Comparison of ENCODE assay signal across 8 mouse cellular contexts in genomic region chr7:73422223-73423113, GRCm38 (mm10). TPM values are rescaled to one million over a fixed set of nuclear protein-coding genes. Genes with fewer than 3 reads are reported as not detected.
DNase-seq lines count a peak whose midpoint lies in the region; ATAC-seq lines count a peak whose summit lies in the region.

No protein-coding gene starts in this region.

- no peak overlapping the region for H3K27ac ChIP-seq in hindbrain, embryonic 11.5 days (ENCODE audit: low read depth, low read length)

- no peak overlapping the region for H3K4me3 ChIP-seq in hindbrain, embryonic 11.5 days (ENCODE audit: low read depth, low read length)

- peak; percentile 77 for ATAC-seq in erythroid progenitor cell, adult 5-6 weeks (replicated peaks; ENCODE audit: low FRiP score, poor library complexity, severe bottlenecking)
- no peak; the same call in 1 of the 2 replicates for ATAC-seq in hindbrain, embryonic 11.5 days (ENCODE audit: low FRiP score)
- peak; percentile 95 for ATAC-seq in megakaryocyte progenitor cell, adult 5-6 weeks (replicated peaks; ENCODE audit: poor library complexity)

- peaks cover 6% of the 10 kb centered on the region; the same call in 1 of the 2 replicates for H3K4me1 ChIP-seq in hindbrain, embryonic 11.5 days (replicated peaks; ENCODE audit: control insufficient read depth, insufficient read depth, low read length)

- DNase-seq in heart, adult 11 months, result peak; percentile 96
- no peak for DNase-seq in heart, postnatal 25 days (ENCODE audit: low spot score)
- DNase-seq in c-Kit-negative CD71-positive TER-119-positive erythroid progenitor cells, embryonic 14.5 days (ENCODE audit: low read depth, low spot score), result peak; percentile 42
- DNase-seq in hindbrain, embryonic 11.5 days (ENCODE audit: low spot score), result peak; percentile 83
- DNase-seq in layer of hippocampus, postnatal 25 days (ENCODE audit: extremely low spot score in 1 of 2, low spot score in 1 of 2), result peak; percentile 80 to 90
- peak; percentile 78 for DNase-seq in right cerebral cortex, postnatal 4 days

- H3K27me3 ChIP-seq in hindbrain, embryonic 11.5 days (ENCODE audit: control insufficient read depth, insufficient read depth, low read length), result no peaks in the 10 kb centered on the region

- H3K4me2 ChIP-seq in hindbrain, embryonic 11.5 days (replicated peaks; ENCODE audit: low read depth, low read length), result no peak overlapping the region

- intact Hi-C loops in heart, postnatal 25 days (cut with DNase I), result loop anchor here (1.0 to 5.0 kb wide), 3 partner anchors 145 to 1022 kb away; no protein-coding TSS in a partner anchor

- H3K9me3 ChIP-seq in hindbrain, embryonic 11.5 days (ENCODE audit: control insufficient read depth, low read length), result no peaks in the 10 kb centered on the region

- peaks cover 18% of the 10 kb centered on the region for H3K36me3 ChIP-seq in hindbrain, embryonic 11.5 days (ENCODE audit: control insufficient read depth, insufficient read depth, low read length)

- WGBS in hindbrain, embryonic 11.5 days, result 29% methylated on average over 12 of the region's 12 CpGs

- H3K9ac ChIP-seq in hindbrain, embryonic 11.5 days (ENCODE audit: low read depth, low read length), result no peak overlapping the region

RNA-seq across cellular contexts. Expression of gene Rgma, which starts 47.2 kb away (rescaled TPM):
- 10 to 100 TPM; 61.2 to 72.2 TPM for total RNA-seq in heart, postnatal 25 days (2021)
- not detected in 2 replicates for total RNA-seq in erythroid progenitor cell, adult 5-6 weeks (2015; ENCODE audit: low replicate concordance)
- not detected in 2 replicates for total RNA-seq in erythroid progenitor cell, adult 5-6 weeks (2017; ENCODE audit: low replicate concordance)
- polyA plus RNA-seq in hindbrain, embryonic 11.5 days (2014; fragmentation: Nextera tagmentation; extraction: Ambion mirVana), result 36.5 and 52.5 TPM in 2 replicates
- 10 to 100 TPM; 50.7 to 62.6 TPM for total RNA-seq in layer of hippocampus, postnatal 25 days (2021)
- not detected in 2 replicates for total RNA-seq in megakaryocyte progenitor cell, adult 5-6 weeks (2015)
- not detected in 2 replicates for total RNA-seq in megakaryocyte progenitor cell, adult 5-6 weeks (2017)

Comparison
In these comparisons a context has a peak if more than half of its experiments do, and no peak if none do; other contexts are left out.
1. RNA of gene Rgma, which starts 47.2 kb away (total RNA-seq): 61.2 to 72.2 TPM in heart, postnatal 25 days and 50.7 to 62.6 TPM in layer of hippocampus, postnatal 25 days; not detected in erythroid progenitor cell, adult 5-6 weeks and not detected in megakaryocyte progenitor cell, adult 5-6 weeks; every median in the first group is over 10 times any median in the second.